Mouse (Mus musculus) cerebellum, adult 18-20 months (tissue): ENCODE results near the gene Trpm5.

Experiments
- DNase-seq, 2 experiments: peaks; one replicate each; pipeline ENCODE4 v3.0.0; 2021

The Trpm5 gene

DNA sequence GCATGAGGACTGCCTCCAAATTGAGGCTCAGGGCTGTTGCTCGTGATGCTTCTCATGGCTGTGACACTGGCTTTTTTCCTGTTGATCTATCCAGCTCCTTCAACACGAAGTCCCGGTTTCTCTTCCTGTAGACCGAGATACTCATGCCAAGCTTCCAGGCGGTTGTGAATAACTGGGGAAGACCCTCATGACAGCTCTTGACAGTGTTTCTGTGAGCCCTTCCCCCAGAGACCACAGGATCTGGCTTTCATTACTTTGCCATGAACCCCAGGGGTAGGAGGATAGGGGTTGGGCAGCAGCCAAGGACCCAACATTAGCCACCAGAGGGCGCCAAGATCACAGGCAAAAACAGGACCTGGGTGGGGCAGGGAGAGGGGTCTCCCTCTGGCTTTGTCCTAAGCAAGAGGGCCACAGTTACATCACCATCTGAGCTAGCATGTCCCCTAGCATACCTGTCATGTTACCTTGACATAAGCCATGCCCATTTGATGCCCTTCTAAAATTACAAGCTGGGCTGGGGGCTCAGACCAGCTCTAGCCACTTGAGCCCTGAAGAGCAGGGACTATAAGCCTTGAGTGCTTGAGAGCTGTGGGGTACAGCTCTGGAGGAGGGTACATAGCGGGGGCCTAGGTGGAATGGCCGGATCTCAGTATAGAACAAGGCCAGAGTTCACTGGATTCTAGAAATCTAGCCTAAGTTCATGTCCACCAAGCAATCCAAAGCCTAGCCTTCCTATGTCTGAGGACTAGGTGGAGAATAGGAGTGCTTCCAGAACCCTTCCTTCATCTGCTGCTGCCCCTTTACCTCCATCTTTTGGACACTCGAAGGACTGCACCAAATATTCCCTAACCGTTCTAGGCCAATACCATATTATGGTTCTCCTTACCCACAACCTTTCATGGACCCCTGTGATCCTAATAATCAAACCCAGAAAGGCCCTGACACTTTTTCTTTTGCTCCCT, at the start of gene Trpm5:
Gene Trpm5 (minus strand): TSS at position 51 of the 962 bp plus-strand sequence.
- DNase-seq = peak; percentile 39 to 56

GRCm38 (mm10) chr7:143142680-143143079, 48.2 kb upstream of the Trpm5 start:
- no peak for DNase-seq

- DNase-seq = no peak
Observed at GRCm38 (mm10) chr7:143139932-143140331, 45.5 kb upstream of the Trpm5 start.

DNA sequence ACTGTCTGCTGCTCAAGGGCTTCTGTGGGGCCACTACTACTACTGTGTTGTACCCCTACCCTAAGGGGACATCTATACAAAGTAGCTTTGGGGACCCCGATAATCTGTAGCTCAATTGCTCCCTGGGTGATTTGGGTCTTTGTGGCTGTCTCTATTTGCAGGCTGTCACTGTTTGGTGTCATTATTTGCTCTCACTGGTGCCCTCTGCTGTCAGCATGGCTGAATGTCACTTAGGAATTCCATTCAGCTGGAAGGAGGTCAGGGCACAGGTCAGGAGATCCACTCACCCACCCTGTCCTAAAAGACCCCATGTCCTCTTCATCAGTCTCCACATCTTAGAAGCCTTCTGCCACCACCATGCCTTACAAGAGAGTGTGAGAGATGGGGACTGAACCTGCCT, 44.3 kb upstream of the Trpm5 start:
- DNase-seq = peak; percentile 66 to 77

- DNase-seq = no peak
Observed at GRCm38 (mm10) chr7:143136561-143136960, 42.1 kb upstream of the Trpm5 start.

- DNase-seq = no peak
Observed at GRCm38 (mm10) chr7:143136125-143136524, 41.7 kb upstream of the Trpm5 start.

GRCm38 (mm10) chr7:143132815-143133214, 38.4 kb upstream of the Trpm5 start:
- no peak for DNase-seq

- peak; percentile 45 to 54 for DNase-seq
Observed at GRCm38 (mm10) chr7:143124902-143125301, 30.5 kb upstream of the Trpm5 start.

- peak; percentile 80 to 81 for DNase-seq
Observed at GRCm38 (mm10) chr7:143123876-143124669, 29.6 kb upstream of the Trpm5 start.

GRCm38 (mm10) chr7:143122191-143122590, 27.7 kb upstream of the Trpm5 start:
- DNase-seq = no peak

GRCm38 (mm10) chr7:143119826-143120225, 25.4 kb upstream of the Trpm5 start:
- DNase-seq = no peak

DNA sequence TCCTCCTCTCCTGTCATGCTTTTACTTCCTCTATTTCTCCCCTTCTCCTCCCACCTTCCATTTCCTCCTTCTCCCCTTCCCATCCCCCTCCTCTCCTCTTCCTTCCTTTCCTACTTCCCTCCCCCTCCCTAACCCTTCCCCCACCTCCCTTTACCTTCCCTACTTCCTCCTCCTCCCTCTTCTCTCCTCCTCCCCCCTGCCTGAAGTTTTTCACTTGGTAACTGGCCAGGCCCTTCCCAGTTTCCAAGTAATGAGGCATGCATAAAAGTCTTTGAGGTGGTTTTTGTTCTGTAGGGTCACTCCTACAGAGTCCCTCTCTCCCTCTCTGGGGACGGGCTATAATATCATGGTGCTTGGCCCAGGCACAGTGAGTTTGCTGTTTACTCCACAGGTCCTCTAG, 25.0 kb upstream of the Trpm5 start:
- no peak for DNase-seq

GRCm38 (mm10) chr7:143116521-143116920, 22.1 kb upstream of the Trpm5 start:
- DNase-seq = no peak

GRCm38 (mm10) chr7:143114773-143115172, 20.3 kb upstream of the Trpm5 start:
- DNase-seq = no peak

DNA sequence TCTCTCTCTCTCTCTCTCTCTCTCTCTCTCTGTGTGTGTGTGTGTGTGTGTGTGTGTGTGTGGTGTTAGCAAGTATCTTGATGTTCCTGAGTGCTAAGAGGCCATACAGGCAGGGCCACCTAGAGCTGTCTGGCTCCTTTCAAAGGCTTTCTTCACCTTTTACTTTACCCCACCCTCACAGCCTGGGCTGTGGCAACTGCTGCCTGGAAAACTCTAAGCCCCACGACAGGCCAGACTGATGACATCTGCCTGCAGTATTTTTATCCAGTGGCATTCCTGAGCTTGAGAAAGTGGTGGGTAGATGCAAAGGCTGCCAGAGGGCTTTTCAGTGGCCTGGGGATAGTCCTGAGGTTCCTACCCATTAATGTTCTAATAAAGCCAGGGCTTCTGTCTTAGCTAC, 18.0 kb upstream of the Trpm5 start:
- no peak for DNase-seq

- DNase-seq = no peak
Observed at GRCm38 (mm10) chr7:143111719-143112118, 17.3 kb upstream of the Trpm5 start.

DNA sequence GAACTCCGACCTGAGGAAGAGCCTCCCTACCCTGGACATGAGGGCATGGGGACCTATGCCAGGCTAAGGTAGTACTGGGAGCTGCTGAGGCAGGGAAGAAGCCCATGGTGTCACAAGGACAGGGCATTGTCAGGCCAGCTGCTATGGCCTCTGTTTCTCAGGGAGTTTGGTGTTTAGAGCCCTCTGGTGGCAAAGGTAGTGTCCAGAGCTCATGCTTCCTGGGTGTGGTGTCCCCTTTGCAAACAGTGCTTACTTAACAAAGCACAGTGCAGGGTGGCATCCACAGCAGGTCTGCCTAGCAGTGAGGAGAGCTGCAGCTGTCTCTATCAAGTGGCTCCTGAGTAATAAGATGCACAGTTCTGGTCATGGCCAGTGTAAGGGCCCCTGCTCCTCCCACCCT, 16.4 kb upstream of the Trpm5 start:
- DNase-seq = no peak

DNA sequence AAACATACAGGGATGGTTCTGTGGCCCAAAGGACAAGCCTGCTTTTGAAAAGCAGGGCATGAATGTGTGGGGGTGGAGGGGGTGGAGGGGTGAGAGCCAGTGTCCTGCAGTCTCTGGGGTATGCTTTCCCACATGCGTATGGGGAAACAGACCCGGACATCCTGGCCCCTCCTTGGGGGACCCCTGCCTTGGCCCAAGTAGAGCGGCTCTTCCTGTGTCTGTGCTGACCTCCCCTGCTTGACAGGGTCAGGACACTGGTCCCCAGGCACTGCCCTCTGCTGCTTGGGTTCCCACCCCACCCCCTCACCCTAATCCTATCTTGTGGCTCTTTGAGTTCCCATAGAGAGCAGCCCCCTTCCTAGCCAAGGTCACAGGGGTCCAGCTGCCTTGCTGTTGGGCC, 15.3 kb upstream of the Trpm5 start:
- DNase-seq = no peak

- no peak for DNase-seq
Observed at GRCm38 (mm10) chr7:143108996-143109660, 14.7 kb upstream of the Trpm5 start.

DNA sequence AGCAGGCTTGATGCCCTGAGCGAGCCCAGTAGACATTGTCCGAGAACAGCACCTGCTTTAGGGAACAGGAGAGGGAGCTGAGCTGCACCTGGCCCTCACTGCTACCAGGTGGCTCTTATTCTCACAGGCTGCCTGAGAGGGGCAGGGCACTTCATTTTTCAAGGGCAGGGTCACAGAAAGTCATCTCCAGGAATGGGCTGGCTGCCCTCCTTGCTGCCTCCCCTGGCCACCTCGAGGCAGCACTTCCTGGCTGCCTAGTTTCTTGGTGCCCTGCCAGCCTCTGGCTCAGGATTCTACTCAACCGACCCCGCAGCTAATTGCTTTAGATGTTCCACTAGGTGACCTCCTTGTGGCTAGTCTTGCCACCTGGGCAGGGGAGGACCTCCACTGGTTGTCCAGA, 13.8 kb upstream of the Trpm5 start:
- peak; percentile 25 to 26 for DNase-seq

DNA sequence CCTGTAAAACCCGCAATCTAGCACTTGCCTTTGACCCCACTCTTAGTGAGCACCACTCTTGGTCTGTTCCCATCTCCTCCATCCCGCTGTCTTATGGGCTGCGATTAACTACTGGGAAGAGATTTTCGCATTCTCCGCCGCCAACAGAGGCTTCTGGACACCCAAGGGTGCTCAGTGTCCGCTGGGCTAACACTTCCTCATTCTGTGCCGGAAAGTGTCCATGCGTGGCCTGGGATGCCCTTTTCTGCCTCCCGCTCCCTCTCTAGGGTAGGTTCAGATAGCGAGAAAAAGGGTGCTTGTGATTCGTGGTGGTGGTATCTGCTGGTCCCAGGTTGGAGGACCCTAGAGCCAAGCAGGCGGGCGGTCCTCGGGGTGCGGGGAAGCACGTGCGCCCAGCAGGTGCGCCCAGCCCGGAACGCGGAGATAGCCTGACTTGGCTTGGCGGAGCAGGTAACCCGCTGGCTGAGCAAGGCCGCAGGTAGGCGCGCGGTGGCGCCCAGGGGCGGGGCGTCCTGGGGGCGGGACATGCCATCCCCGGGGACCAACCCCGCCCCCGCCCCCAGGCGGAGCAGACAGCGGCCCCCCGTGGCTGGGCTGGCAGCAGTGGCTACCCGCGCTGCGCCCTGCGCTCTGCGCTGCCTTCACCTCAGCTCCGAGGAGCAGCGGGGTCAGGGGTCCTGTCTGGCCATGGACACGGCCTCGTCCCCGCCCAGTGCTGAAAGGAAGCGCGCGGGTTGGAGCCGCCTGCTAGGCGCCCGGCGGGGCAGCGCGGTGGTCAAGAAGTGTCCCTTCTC, 12.4 kb upstream of the Trpm5 start:
- no peak for DNase-seq

DNA sequence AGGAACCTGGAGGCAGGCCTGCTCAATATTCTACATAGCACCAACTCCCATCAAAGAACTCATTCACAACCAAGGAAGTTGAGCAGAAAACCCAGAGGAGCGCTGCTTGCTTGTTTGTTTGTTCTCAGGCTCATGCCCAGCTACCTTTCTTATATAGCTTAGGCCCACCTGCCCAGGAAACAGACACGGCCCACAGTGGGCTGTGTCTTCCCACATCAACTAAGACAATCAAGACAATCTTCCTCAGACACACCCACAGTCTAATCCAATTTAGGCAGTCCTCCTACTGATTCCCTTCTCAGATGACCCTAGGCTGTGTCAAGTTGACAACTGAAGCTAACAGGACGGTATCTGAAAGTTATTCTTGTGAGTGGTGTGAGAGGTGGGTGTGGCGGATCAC, 11.6 kb upstream of the Trpm5 start, which contains the start of gene Kcnq1:
Gene Kcnq1 (plus strand): TSS at position 301 of the 400 bp plus-strand sequence.
- DNase-seq = no peak
